Mouse (Mus musculus) kidney, postnatal 0 days (tissue): ENCODE measurements around the gene Zfp518a. TPM values are rescaled to one million over a fixed set of nuclear protein-coding genes. Genes with fewer than 3 reads are reported as not detected.
A peak's percentile ranks its signal among the peaks of the same experiment; 100 is the strongest.

Experiments
- ATAC-seq: fragments of 200-750 bp; cut with Nextera tagmentation; replicated peaks from 2 replicates; pipeline ENCODE4 v1.8.0; 2017; ENCODE audit warnings: low read depth, moderate number of reproducible peaks, moderate TSS enrichment, moderate library complexity; ENCODE audit not compliant: low FRiP score
- DNase-seq: peaks from one replicate; pipeline ENCODE4 v3.0.0-alpha.2; 2016; ENCODE audit warnings: low spot score
- H3K27ac ChIP-seq: fragments of 300-500 bp; sonication (generic); 2 replicates; pipeline ENCODE4 v1.5.1; 2014; ENCODE audit warnings: mild to moderate bottlenecking
- H3K27me3 ChIP-seq: fragments of 300-500 bp; sonication (generic); 2 replicates; pipeline ENCODE4 v1.6.1; 2014; ENCODE audit warnings: low read length, mixed read lengths; ENCODE audit not compliant: insufficient read depth
- H3K36me3 ChIP-seq: fragments of 300-500 bp; sonication (generic); 2 replicates; pipeline ENCODE4 v1.6.1; 2014; ENCODE audit warnings: low read length, mixed read lengths; ENCODE audit not compliant: insufficient read depth
- H3K4me1 ChIP-seq: fragments of 300-500 bp; sonication (generic); replicated peaks from 2 replicates; pipeline ENCODE4 v1.6.1; 2014; ENCODE audit warnings: antibody characterized with exemption, low read length, mixed read lengths; ENCODE audit not compliant: insufficient read depth
- H3K4me2 ChIP-seq: fragments of 300-500 bp; sonication (generic); 2 replicates; pipeline ENCODE4 v1.6.1; 2014; ENCODE audit warnings: mild to moderate bottlenecking, low read length, moderate library complexity, mixed read lengths
- H3K4me3 ChIP-seq: fragments of 300-500 bp; sonication (generic); replicated peaks from 2 replicates; pipeline ENCODE4 v1.5.1; 2014; ENCODE audit warnings: low read depth, low read length
- H3K9ac ChIP-seq: fragments of 300-500 bp; sonication (generic); 2 replicates; pipeline ENCODE4 v1.6.1; 2014; ENCODE audit warnings: low read depth, low read length
- H3K9me3 ChIP-seq: fragments of 300-500 bp; sonication (generic); replicated peaks from 2 replicates; pipeline ENCODE4 v1.6.1; 2016; ENCODE audit warnings: low read length, inconsistent platforms, mixed read lengths
- CTCF ChIP-seq: IDR thresholded peaks from 2 replicates; pipeline ENCODE4 v1.5.1; 2016; ENCODE audit warnings: antibody characterized with exemption, low read depth, mild to moderate bottlenecking, moderate library complexity
- WGBS: fragments of 180-500 bp; shearing (Covaris S2); extraction: QIAGEN DNeasy Blood & Tissue Kit; methylation state at CpG from one replicate; pipeline ENCODE4 v1.1.7; 2014; 5-methylcytosine and 5-hydroxymethylcytosine counted together
- polyA plus RNA-seq: library from polyadenylated mRNA; unstranded; fragments of >200 nt; fragmentation: Nextera tagmentation; extraction: Ambion mirVana; gene quantifications from 2 replicates; pipeline ENCODE4 v1.2.1, GENCODE M21; 2015

Gene Zfp518a
- polyA plus RNA-seq, result 9.3 and 9.6 TPM in 2 replicates

DNA sequence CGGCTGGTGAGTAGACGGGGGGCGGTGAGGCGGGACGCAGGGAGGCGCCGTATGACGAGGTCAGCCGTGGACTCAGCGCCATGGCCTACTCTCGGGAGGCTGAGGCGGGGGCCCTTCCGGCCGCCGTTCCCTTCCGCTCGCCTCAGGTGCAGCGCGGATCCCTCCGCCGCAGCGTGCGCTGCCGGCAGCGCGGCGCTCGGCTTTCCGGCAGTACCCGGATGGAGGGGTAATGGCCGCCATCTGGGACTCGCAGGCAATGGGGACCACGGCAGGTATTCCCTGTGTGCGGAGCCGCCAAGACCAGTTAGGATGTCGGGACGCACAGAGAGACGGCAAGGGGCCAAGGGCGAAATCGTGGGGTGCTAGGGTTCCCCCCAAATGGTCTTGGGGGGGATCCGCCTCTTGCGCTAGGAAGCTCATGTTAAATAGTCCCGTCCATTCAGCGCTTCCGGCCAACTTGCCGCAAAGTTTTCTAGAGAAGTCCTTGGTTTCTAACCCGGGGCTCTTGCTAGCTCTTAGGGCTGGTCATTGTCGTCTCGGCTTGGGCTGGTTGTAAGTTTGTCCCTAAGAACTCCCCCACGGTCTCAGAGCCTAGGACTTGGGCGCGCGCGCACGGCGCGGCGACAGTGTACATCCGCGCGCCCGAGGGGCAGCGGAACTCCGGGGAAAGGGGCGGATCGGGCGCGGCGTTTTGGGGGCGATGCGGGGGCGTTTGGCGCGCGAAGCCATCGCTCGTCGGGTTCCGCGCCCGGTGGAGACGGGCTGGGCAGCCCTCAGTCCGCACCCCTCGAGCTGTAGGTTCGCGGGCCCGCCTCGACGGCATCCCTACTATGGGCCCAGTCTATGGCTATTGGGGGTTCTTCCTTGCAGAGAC, at the start of gene Zfp518a:
Gene Zfp518a (plus strand): TSS at position 187 of the 874 bp plus-strand sequence.
- Histone ChIP-seq H3K4me3 (peak within 1 kb of the TSS; percentile 72), H3K27ac (peak within 1 kb of the TSS; percentile 87), H3K4me2 (peak within 1 kb of the TSS; percentile 77), H3K27me3 (peaks cover 14% of the 10 kb centered on the region; the same call in 1 of the 2 replicates), H3K4me1 (no peaks in the 10 kb centered on the region), H3K36me3 (no peaks in the 10 kb centered on the region), H3K9me3 (0 out of 2 replicates have a peak, but pooled peaks cover 5% of the 10 kb centered on the region), H3K9ac (peak within 1 kb of the TSS; percentile 66)
- TF ChIP-seq CTCF, result no peak
- DNase-seq, result peak; percentile 93
- ATAC-seq, result peak; percentile 93
- under 1% methylated on average over 89 of the region's 89 CpGs for WGBS

DNA sequence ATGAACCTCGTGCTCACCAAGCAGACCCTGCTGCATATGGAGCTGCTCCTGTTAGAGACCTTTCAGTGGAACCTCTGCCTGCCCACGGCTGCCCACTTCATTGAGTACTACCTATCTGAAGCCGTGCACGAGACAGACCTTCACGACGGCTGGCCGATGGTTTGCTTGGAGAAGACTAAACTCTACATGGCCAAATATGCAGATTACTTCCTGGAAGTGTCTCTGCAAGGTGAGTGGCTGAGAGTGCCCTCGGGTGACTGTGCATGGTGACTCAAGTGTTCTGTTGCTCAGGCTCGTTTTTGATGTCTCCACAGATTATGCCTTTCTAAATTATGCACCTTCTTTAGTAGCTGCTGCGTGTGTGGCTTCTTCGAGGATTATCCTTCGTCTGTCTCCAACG, 49.8 kb upstream of the Zfp518a start:
- Histone ChIP-seq H3K9ac (no peak overlapping the region), H3K4me2 (no peak overlapping the region), H3K27me3 (no peaks in the 10 kb centered on the region), H3K27ac (no peak overlapping the region), H3K4me3 (no peak overlapping the region), H3K4me1 (no peaks in the 10 kb centered on the region), H3K9me3 (no peaks in the 10 kb centered on the region), H3K36me3 (peaks cover 35% of the 10 kb centered on the region)
- no peak for TF ChIP-seq CTCF
- WGBS, result 90% methylated on average over 13 of the region's 13 CpGs
- DNase-seq (no peak), ATAC-seq (no peak)

DNA sequence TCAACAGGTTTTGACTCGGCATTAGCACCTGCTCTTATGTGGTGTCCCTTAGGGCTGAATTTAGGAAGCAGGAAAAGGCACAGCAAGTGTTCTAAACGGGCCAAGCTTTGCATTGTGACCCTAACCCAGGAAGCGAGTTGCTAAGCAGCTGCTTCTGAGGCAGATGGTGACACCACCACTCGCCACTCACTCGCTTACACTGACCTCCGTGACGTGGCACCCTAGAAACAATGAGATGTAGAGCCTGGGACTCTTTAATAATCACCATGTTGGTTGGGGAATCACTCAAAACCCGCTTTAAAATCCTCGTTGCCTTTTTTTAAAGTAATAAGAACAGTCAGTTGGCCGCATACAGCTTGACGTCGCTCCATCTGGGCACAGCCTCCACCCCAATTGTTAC, 45.1 kb upstream of the Zfp518a start:
- no peak for TF ChIP-seq CTCF
- H3K36me3 ChIP-seq, result peaks cover 30% of the 10 kb centered on the region
- no peaks in the 10 kb centered on the region for H3K4me1 ChIP-seq
- no peak overlapping the region for H3K27ac ChIP-seq
- no peaks in the 10 kb centered on the region for H3K27me3 ChIP-seq
- H3K4me2 ChIP-seq, result no peak overlapping the region
- ATAC-seq (no peak), DNase-seq (no peak)
- WGBS, result 89% methylated on average over 12 of the region's 12 CpGs
- no peak overlapping the region for H3K9ac ChIP-seq
- H3K4me3 ChIP-seq, result no peak overlapping the region
- H3K9me3 ChIP-seq, result no peaks in the 10 kb centered on the region

DNA sequence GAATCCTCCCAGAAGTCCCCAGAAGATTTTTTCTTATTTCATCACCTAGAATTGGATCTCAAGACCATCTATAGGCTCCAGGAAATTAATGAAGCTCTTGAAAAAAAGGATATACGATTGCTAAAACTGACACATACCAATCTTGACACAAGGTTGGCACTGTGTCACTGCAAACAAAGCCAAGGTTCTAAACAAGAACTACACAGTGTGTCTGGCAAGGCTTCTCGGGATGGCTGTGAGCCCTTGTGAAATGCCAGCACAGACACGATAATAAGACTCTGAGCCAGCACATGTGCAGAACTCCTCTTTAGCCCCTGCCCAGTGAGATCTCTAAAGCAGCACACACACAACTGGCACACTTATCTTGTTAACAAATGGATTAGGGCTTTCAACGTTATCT, 35.0 kb upstream of the Zfp518a start:
- no peak for ATAC-seq
- DNase-seq, result no peak
- Histone ChIP-seq H3K4me1 (no peaks in the 10 kb centered on the region), H3K9ac (no peak overlapping the region), H3K4me3 (no peak overlapping the region), H3K27me3 (no peaks in the 10 kb centered on the region), H3K27ac (no peak overlapping the region), H3K4me2 (no peak overlapping the region), H3K36me3 (no peaks in the 10 kb centered on the region), H3K9me3 (no peaks in the 10 kb centered on the region)
- WGBS, result 59% methylated on average over 4 of the region's 4 CpGs
- TF ChIP-seq CTCF, result no peak

DNA sequence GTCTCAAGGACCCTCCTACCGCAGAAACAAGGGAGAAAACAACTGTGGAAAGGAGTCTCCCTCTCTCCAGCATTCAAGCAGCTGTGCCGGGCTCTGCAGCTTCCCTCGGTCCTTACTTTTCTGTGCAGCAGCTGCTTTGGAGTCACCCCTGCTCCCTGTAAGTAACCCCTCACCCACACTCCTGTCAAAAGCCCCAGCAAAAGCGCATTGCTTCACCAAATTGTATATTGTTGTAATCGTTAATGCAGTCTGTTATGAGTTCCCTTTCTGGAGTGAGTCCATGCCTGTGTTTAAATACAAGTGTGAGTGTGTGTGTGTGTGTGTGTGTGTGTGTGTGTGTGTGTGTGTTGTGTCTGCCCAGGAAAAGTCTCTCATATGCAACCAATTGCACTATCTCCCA, 26.2 kb upstream of the Zfp518a start:
- H3K9me3 ChIP-seq, result no peaks in the 10 kb centered on the region
- H3K9ac ChIP-seq, result no peak overlapping the region
- no peak overlapping the region for H3K4me3 ChIP-seq
- no peak overlapping the region for H3K4me2 ChIP-seq
- H3K36me3 ChIP-seq, result no peaks in the 10 kb centered on the region
- DNase-seq (peak; percentile 16), ATAC-seq (no peak)
- WGBS, result 27% methylated on average over 5 of the region's 5 CpGs
- no peaks in the 10 kb centered on the region for H3K4me1 ChIP-seq
- TF ChIP-seq CTCF, result no peak
- no peaks in the 10 kb centered on the region for H3K27me3 ChIP-seq
- no peak overlapping the region for H3K27ac ChIP-seq

DNA sequence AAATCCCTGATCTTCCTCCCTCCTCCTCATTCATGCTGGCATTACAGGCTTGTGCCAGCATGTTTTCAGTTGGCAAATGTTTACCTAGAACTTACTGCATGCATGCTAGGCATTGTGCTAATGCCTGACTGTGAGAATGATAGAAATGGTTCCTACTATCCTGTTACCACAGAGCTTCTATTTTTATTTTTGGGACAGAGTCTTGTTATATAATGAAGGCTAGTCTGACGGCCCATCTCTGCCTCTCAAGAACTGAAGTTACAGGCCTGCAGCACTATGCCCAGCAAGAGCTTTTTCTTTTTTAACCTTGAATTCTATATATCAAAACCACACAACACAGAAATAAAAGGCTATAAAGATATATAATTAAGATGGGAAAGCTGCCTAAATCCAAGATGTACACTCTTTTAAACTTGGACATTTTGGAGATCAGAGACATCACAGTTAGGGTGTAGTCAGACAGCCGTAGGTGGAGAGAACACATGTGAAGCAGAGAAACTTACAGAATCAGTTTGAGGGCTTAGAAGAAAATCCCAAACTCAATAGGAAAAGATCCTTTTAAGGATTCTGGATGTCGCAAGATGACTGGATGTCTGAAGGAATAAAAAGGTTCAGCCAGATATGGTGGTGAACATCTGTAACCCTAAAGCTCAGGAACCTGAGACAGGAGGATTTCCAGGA, 24.9 kb upstream of the Zfp518a start:
- ATAC-seq, result no peak
- Histone ChIP-seq H3K4me1 (no peaks in the 10 kb centered on the region), H3K27me3 (no peaks in the 10 kb centered on the region; the same call in 1 of the 2 replicates), H3K4me3 (no peak overlapping the region), H3K36me3 (no peaks in the 10 kb centered on the region), H3K9ac (no peak overlapping the region), H3K9me3 (no peaks in the 10 kb centered on the region), H3K27ac (no peak overlapping the region), H3K4me2 (no peak overlapping the region)
- TF ChIP-seq CTCF, result no peak
- DNase-seq, result no peak
- WGBS, result 93% methylated on average over 3 of the region's 3 CpGs
